Mouse (Mus musculus): ENCODE data around the gene Eif3l. TPM values are rescaled to one million over a fixed set of nuclear protein-coding genes. Genes with fewer than 3 reads are reported as not detected.

Gene Eif3l
- polyA plus RNA-seq, 1 experiment from 2014 or later = 199 TPM

DNA sequence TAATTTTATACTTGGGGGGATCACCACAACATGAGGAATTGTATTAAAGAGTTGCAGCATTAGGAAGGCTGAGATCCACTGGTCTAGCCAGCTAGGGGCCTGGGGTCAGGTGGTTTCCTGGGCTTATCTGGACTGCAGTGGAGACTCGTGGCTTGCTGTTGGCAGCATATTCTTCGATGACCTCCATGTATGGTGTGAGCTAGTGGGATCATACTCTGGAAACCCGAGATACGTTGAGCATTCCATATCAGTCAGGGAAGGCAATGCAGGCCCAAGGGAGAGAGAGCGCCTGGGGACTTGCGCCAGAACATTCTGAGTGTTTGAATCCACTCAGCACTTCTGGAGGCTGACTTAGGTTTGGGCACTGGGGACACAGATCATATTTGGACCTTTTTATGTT is 48.8 kb downstream of the Eif3l start:
- no peak overlapping the region for H3K4me2 ChIP-seq (ENCODE audit: low read length)
- H3K27me3 ChIP-seq (ENCODE audit: insufficient read depth, low read length) = no peaks in the 10 kb centered on the region
- TF ChIP-seq CTCF (IDR thresholded peaks at IDR 0.05; ENCODE audit: low read depth) = no peak
- H3K27ac ChIP-seq = no peak overlapping the region
- peaks cover 58% of the 10 kb centered on the region for H3K36me3 ChIP-seq (ENCODE audit: insufficient read depth, low read length)
- H3K9ac ChIP-seq (ENCODE audit: low read depth, low read length) = no peak overlapping the region
- 82% methylated on average over 6 of the region's 6 CpGs for WGBS
- no peak for DNase-seq (ENCODE audit: low spot score)
- H3K9me3 ChIP-seq (replicated peaks; ENCODE audit: low read length) = no peaks in the 10 kb centered on the region
- no peak overlapping the region for H3K4me3 ChIP-seq (replicated peaks; ENCODE audit: low read depth, low read length)
- H3K4me1 ChIP-seq (replicated peaks; ENCODE audit: insufficient read depth, low read length) = no peaks in the 10 kb centered on the region
- no peak for ATAC-seq (replicated peaks; ENCODE audit: low FRiP score, low read depth)

DNA sequence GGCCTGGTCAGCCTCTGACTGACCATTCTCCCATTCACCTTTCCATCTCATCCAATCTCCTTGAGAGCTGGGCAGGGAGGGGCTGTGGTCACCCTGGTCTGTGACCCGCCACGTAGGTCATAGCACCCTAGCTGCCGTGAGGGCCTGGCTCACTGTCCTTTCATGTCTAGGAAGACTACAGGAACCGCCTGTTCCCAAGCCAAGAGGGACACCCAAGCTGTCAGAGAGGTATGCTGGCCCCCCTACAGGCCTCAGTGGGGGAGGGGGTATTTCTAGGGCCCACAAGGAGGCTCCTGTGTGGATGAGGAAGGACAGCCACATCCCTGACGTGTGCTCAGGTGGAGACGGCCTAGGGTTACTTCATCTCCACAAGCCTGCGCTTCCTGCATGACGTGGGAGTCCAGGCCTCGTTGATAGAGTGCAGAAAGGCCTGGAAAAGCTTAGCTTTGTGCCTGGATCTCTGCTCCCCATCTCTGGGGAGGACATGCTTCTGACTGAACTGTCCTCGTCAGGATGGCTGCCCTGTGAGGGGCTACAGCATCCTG is 49.4 kb downstream of the Eif3l start:
- Histone ChIP-seq H3K4me1 (replicated peaks; ENCODE audit: insufficient read depth, low read length) (no peaks in the 10 kb centered on the region), H3K9me3 (replicated peaks; ENCODE audit: low read length) (no peaks in the 10 kb centered on the region), H3K4me2 (ENCODE audit: low read length) (no peak overlapping the region), H3K9ac (ENCODE audit: low read depth, low read length) (no peak overlapping the region), H3K27me3 (ENCODE audit: insufficient read depth, low read length) (no peaks in the 10 kb centered on the region), H3K36me3 (ENCODE audit: insufficient read depth, low read length) (peaks cover 58% of the 10 kb centered on the region), H3K27ac (no peak overlapping the region), H3K4me3 (replicated peaks; ENCODE audit: low read depth, low read length) (no peak overlapping the region)
- no peak for TF ChIP-seq CTCF (IDR thresholded peaks at IDR 0.05; ENCODE audit: low read depth)
- 82% methylated on average over 10 of the region's 10 CpGs for WGBS
- ATAC-seq (replicated peaks; ENCODE audit: low FRiP score, low read depth) (no peak), DNase-seq (ENCODE audit: low spot score) (no peak)

DNA sequence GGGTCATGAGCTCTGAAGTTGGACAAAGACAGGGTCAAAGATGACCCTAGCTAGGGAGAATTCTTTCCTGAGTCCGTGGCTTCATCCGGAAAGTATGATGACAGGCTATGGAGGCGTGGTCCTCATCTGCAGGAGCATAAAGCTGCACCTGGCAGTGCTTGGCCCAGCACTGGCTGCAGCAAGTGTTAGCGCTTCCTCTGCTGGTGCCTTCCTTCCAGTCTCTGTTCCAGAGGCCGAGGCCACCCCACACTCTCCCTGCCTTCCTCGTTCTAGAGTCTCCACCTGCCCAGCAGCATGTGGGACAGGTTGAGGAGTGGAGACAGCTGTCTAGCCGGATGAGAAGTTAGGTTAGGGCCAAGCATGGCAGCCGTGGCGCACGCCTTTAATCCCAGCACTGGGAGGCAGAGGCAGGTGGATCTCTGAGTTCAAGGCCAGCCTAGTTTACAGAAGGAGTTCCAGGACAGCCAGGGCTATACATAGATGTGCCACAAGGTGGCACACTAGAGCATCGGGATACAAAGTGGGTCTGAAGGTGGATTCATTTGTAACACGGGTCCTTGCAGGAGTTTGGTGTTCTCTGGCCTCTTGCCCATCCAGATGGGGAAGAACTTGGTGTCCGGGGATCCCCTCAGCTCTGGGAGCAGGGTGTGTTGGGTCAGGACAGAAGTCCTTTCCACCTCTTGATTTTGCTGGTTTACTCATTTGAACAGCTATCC is 51.4 kb downstream of the Eif3l start:
- peak; percentile 54 for DNase-seq (ENCODE audit: low spot score)
- no peak overlapping the region for H3K4me2 ChIP-seq (ENCODE audit: low read length)
- ATAC-seq (replicated peaks; ENCODE audit: low FRiP score, low read depth) = no peak
- no peaks in the 10 kb centered on the region for H3K4me1 ChIP-seq (replicated peaks; ENCODE audit: insufficient read depth, low read length)
- H3K9me3 ChIP-seq (replicated peaks; ENCODE audit: low read length) = no peaks in the 10 kb centered on the region
- H3K4me3 ChIP-seq (replicated peaks; ENCODE audit: low read depth, low read length) = no peak overlapping the region
- H3K36me3 ChIP-seq (ENCODE audit: insufficient read depth, low read length) = peaks cover 66% of the 10 kb centered on the region
- WGBS = 81% methylated on average over 13 of the region's 13 CpGs
- no peaks in the 10 kb centered on the region for H3K27me3 ChIP-seq (ENCODE audit: insufficient read depth, low read length)
- no peak overlapping the region for H3K27ac ChIP-seq
- peak; percentile 77 for TF ChIP-seq CTCF (IDR thresholded peaks at IDR 0.05; ENCODE audit: low read depth)
- no peak overlapping the region for H3K9ac ChIP-seq (ENCODE audit: low read depth, low read length)

DNA sequence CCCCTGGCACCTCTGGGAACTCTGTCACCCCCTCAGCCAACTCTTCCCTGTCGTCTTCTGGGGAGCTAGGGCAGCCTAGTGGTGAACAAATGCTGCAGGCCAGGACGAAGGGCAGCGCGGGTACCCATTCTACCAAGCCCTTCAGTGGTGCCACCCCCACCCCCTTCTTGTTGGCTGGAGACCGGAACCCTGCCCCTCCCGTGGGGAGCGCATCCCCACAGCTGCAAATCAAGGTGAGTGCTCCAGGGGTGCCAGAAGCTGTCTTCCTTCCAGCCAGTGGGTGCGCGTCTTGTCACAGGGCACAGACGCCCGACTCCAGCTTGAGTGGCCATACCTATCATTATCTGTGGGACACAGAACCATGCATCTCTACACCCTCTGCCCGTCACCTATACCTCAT is 52.1 kb downstream of the Eif3l start:
- H3K9ac ChIP-seq (ENCODE audit: low read depth, low read length) = no peak overlapping the region
- 0 out of 2 replicates have a peak, but pooled peaks cover 4% of the 10 kb centered on the region for H3K4me1 ChIP-seq (replicated peaks; ENCODE audit: insufficient read depth, low read length)
- ATAC-seq (replicated peaks; ENCODE audit: low FRiP score, low read depth) (no peak), DNase-seq (ENCODE audit: low spot score) (no peak)
- no peak overlapping the region for H3K27ac ChIP-seq
- WGBS = 93% methylated on average over 12 of the region's 12 CpGs
- no peak overlapping the region for H3K4me2 ChIP-seq (ENCODE audit: low read length)
- no peak overlapping the region for H3K4me3 ChIP-seq (replicated peaks; ENCODE audit: low read depth, low read length)
- H3K9me3 ChIP-seq (replicated peaks; ENCODE audit: low read length) = no peaks in the 10 kb centered on the region
- H3K27me3 ChIP-seq (ENCODE audit: insufficient read depth, low read length) = no peaks in the 10 kb centered on the region
- H3K36me3 ChIP-seq (ENCODE audit: insufficient read depth, low read length) = peaks cover 70% of the 10 kb centered on the region
- no peak for TF ChIP-seq CTCF (IDR thresholded peaks at IDR 0.05; ENCODE audit: low read depth)

DNA sequence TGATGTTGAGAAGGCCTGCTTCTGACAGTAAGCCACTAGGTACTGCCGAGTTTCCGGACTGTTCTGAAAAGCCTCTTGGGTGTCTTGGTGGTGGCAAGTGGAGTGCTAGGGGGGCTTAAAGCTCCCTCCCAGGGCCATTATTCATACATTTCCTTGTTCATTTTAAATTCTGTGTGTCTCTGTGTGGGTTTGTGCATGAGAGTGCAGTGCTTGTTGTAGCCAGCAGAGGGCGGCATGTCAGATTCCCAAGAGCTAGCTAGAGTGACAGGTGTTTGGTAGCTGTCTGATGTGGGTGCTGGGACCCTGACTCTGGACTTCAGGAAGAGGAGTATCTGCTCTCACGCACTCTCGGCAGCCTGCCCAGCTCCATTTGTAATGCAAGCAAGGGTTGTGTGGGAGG is 53.2 kb downstream of the Eif3l start:
- Histone ChIP-seq H3K4me3 (replicated peaks; ENCODE audit: low read depth, low read length) (no peak overlapping the region), H3K9ac (ENCODE audit: low read depth, low read length) (no peak overlapping the region), H3K36me3 (ENCODE audit: insufficient read depth, low read length) (peaks cover 68% of the 10 kb centered on the region), H3K4me2 (ENCODE audit: low read length) (no peak overlapping the region), H3K27me3 (ENCODE audit: insufficient read depth, low read length) (no peaks in the 10 kb centered on the region), H3K9me3 (replicated peaks; ENCODE audit: low read length) (no peaks in the 10 kb centered on the region), H3K27ac (no peak overlapping the region), H3K4me1 (replicated peaks; ENCODE audit: insufficient read depth, low read length) (0 out of 2 replicates have a peak, but pooled peaks cover 4% of the 10 kb centered on the region)
- TF ChIP-seq CTCF (IDR thresholded peaks at IDR 0.05; ENCODE audit: low read depth) = peak; percentile 62
- 98% methylated on average over 5 of the region's 5 CpGs for WGBS
- DNase-seq (ENCODE audit: low spot score) (no peak), ATAC-seq (replicated peaks; ENCODE audit: low FRiP score, low read depth) (no peak)

- H3K9ac ChIP-seq (ENCODE audit: low read depth, low read length) = no peak overlapping the region
- no peak overlapping the region for H3K27ac ChIP-seq
- 54% methylated on average over 7 of the region's 7 CpGs for WGBS
- peaks cover 73% of the 10 kb centered on the region for H3K36me3 ChIP-seq (ENCODE audit: insufficient read depth, low read length)
- H3K27me3 ChIP-seq (ENCODE audit: insufficient read depth, low read length) = no peaks in the 10 kb centered on the region
- H3K4me1 ChIP-seq (replicated peaks; ENCODE audit: insufficient read depth, low read length) = 0 out of 2 replicates have a peak, but pooled peaks cover 4% of the 10 kb centered on the region
- no peak for TF ChIP-seq CTCF (IDR thresholded peaks at IDR 0.05; ENCODE audit: low read depth)
- DNase-seq (ENCODE audit: low spot score) = no peak
- no peak overlapping the region for H3K4me2 ChIP-seq (ENCODE audit: low read length)
- H3K4me3 ChIP-seq (replicated peaks; ENCODE audit: low read depth, low read length) = no peak overlapping the region
- H3K9me3 ChIP-seq (replicated peaks; ENCODE audit: low read length) = no peaks in the 10 kb centered on the region
- no peak for ATAC-seq (replicated peaks; ENCODE audit: low FRiP score, low read depth)
Observed at GRCm38 (mm10) chr15:79129311-79129710, 54.3 kb downstream of the Eif3l start.
